Mouse (Mus musculus) midbrain, embryonic 15.5 days (tissue): ENCODE data around the gene Adam15. TPM values are rescaled to one million over a fixed set of nuclear protein-coding genes. Genes with fewer than 3 reads are reported as not detected.

Source experiments
- ATAC-seq: fragments of 200-750 bp; cut with Nextera tagmentation; replicated peaks from 2 replicates; pipeline ENCODE4 v1.8.0; 2017; ENCODE audit warnings: moderate TSS enrichment
- H3K27ac ChIP-seq: fragments of 300-500 bp; sonication (generic); 2 replicates; pipeline ENCODE4 v1.5.1; 2015; ENCODE audit warnings: mild to moderate bottlenecking, inconsistent platforms
- H3K27me3 ChIP-seq: fragments of 300-500 bp; sonication (generic); replicated peaks from 2 replicates; pipeline ENCODE4 v1.6.1; 2015; ENCODE audit warnings: inconsistent platforms
- H3K36me3 ChIP-seq: fragments of 300-500 bp; sonication (generic); replicated peaks from 2 replicates; pipeline ENCODE4 v1.6.1; 2015; ENCODE audit warnings: inconsistent platforms
- H3K4me1 ChIP-seq: fragments of 300-500 bp; sonication (generic); 2 replicates; pipeline ENCODE4 v1.6.1; 2015; ENCODE audit warnings: inconsistent platforms
- H3K4me2 ChIP-seq: fragments of 300-500 bp; sonication (generic); 2 replicates; pipeline ENCODE4 v1.6.1; 2015; ENCODE audit warnings: inconsistent platforms, mild to moderate bottlenecking, moderate library complexity
- H3K4me3 ChIP-seq: fragments of 300-500 bp; sonication (generic); 2 replicates; pipeline ENCODE4 v1.5.1; 2015; ENCODE audit warnings: mild to moderate bottlenecking, inconsistent platforms
- H3K9ac ChIP-seq: fragments of 300-500 bp; sonication (generic); 2 replicates; pipeline ENCODE4 v1.6.1; 2015; ENCODE audit warnings: mild to moderate bottlenecking, inconsistent platforms
- H3K9me3 ChIP-seq: fragments of 300-500 bp; sonication (generic); 2 replicates; pipeline ENCODE4 v1.6.1; 2016; ENCODE audit warnings: inconsistent platforms
- WGBS: fragments of 180-500 bp; shearing (Covaris S2); methylation state at CpG from one replicate; pipeline ENCODE4 v1.1.7; 2015; ENCODE audit warnings: mixed read lengths; 5-methylcytosine and 5-hydroxymethylcytosine counted together
- polyA plus RNA-seq: library from polyadenylated mRNA; unstranded; fragments of >200 nt; fragmentation: Nextera tagmentation; extraction: Ambion mirVana; gene quantifications from 2 replicates; pipeline ENCODE4 v1.2.1, GENCODE M21; 2015

Adam15 gene
- polyA plus RNA-seq, 1 experiment from 2014 or later: 59.5 TPM

- no peak overlapping the region for H3K9ac ChIP-seq
- no peak overlapping the region for H3K4me2 ChIP-seq
- WGBS: 86% methylated on average over 11 of the region's 11 CpGs
- no peaks in the 10 kb centered on the region for H3K36me3 ChIP-seq
- H3K4me1 ChIP-seq: peaks cover 19% of the 10 kb centered on the region
- ATAC-seq: no peak
- H3K27me3 ChIP-seq: no peaks in the 10 kb centered on the region
- no peak overlapping the region for H3K27ac ChIP-seq
- no peaks in the 10 kb centered on the region for H3K9me3 ChIP-seq
- no peak overlapping the region for H3K4me3 ChIP-seq
Measured at GRCm38 (mm10) chr3:89381233-89381632, 31.4 kb upstream of the Adam15 start.

GRCm38 (mm10) chr3:89380711-89381110 lies 30.9 kb upstream of the Adam15 start:
- Histone ChIP-seq H3K9ac (no peak overlapping the region), H3K9me3 (no peaks in the 10 kb centered on the region), H3K4me3 (no peak overlapping the region), H3K4me2 (no peak overlapping the region), H3K27ac (no peak overlapping the region), H3K4me1 (peaks cover 19% of the 10 kb centered on the region), H3K27me3 (no peaks in the 10 kb centered on the region), H3K36me3 (no peaks in the 10 kb centered on the region)
- ATAC-seq: no peak
- 97% methylated on average over 18 of the region's 18 CpGs for WGBS

GRCm38 (mm10) chr3:89380291-89380690 lies 30.5 kb upstream of the Adam15 start:
- no peak overlapping the region for H3K27ac ChIP-seq
- H3K36me3 ChIP-seq: no peaks in the 10 kb centered on the region
- H3K9me3 ChIP-seq: no peaks in the 10 kb centered on the region
- H3K4me3 ChIP-seq: no peak overlapping the region
- no peak overlapping the region for H3K4me2 ChIP-seq
- WGBS: 95% methylated on average over 14 of the region's 14 CpGs
- ATAC-seq: no peak
- no peak overlapping the region for H3K9ac ChIP-seq
- H3K27me3 ChIP-seq: no peaks in the 10 kb centered on the region
- H3K4me1 ChIP-seq: peaks cover 19% of the 10 kb centered on the region

- no peak overlapping the region for H3K9ac ChIP-seq
- H3K9me3 ChIP-seq: no peaks in the 10 kb centered on the region
- no peak overlapping the region for H3K4me3 ChIP-seq
- H3K27me3 ChIP-seq: no peaks in the 10 kb centered on the region
- no peak for ATAC-seq
- no peaks in the 10 kb centered on the region for H3K36me3 ChIP-seq
- peak overlapping the region; percentile 75; the same call in 1 of the 2 replicates for H3K4me2 ChIP-seq
- 91% methylated on average over 31 of the region's 31 CpGs for WGBS
- H3K4me1 ChIP-seq: peaks cover 14% of the 10 kb centered on the region
- H3K27ac ChIP-seq: no peak overlapping the region
Measured at GRCm38 (mm10) chr3:89379388-89380131, 29.8 kb upstream of the Adam15 start.

GRCm38 (mm10) chr3:89378394-89379067 lies 28.7 kb upstream of the Adam15 start:
- H3K27me3 ChIP-seq: no peaks in the 10 kb centered on the region
- WGBS: 3% methylated on average over 29 of the region's 29 CpGs
- H3K9ac ChIP-seq: peak overlapping the region; percentile 55
- H3K9me3 ChIP-seq: no peaks in the 10 kb centered on the region
- H3K4me1 ChIP-seq: peaks cover 14% of the 10 kb centered on the region
- peak overlapping the region; percentile 44 for H3K4me3 ChIP-seq
- peak overlapping the region; percentile 75 for H3K4me2 ChIP-seq
- peak; percentile 83 for ATAC-seq
- no peak overlapping the region for H3K27ac ChIP-seq
- no peaks in the 10 kb centered on the region for H3K36me3 ChIP-seq

GRCm38 (mm10) chr3:89377831-89378230 lies 28.0 kb upstream of the Adam15 start:
- H3K27ac ChIP-seq: no peak overlapping the region
- H3K9ac ChIP-seq: no peak overlapping the region
- H3K4me1 ChIP-seq: peaks cover 14% of the 10 kb centered on the region
- H3K4me3 ChIP-seq: no peak overlapping the region; the same call in 1 of the 2 replicates
- WGBS: 53% methylated on average over 4 of the region's 4 CpGs
- no peaks in the 10 kb centered on the region for H3K9me3 ChIP-seq
- peak; percentile 25; the same call in 1 of the 2 replicates for ATAC-seq
- no peaks in the 10 kb centered on the region for H3K27me3 ChIP-seq
- peak overlapping the region; percentile 75 for H3K4me2 ChIP-seq
- no peaks in the 10 kb centered on the region for H3K36me3 ChIP-seq

- H3K27ac ChIP-seq: no peak overlapping the region
- no peaks in the 10 kb centered on the region for H3K9me3 ChIP-seq
- ATAC-seq: no peak
- H3K36me3 ChIP-seq: no peaks in the 10 kb centered on the region
- H3K4me2 ChIP-seq: no peak overlapping the region
- no peak overlapping the region for H3K9ac ChIP-seq
- H3K27me3 ChIP-seq: no peaks in the 10 kb centered on the region
- peaks cover 7% of the 10 kb centered on the region for H3K4me1 ChIP-seq
- H3K4me3 ChIP-seq: no peak overlapping the region
- 46% methylated on average over 5 of the region's 5 CpGs for WGBS
Measured at GRCm38 (mm10) chr3:89373581-89374231, 23.9 kb upstream of the Adam15 start.

GRCm38 (mm10) chr3:89367338-89367737 lies 17.5 kb upstream of the Adam15 start:
- Histone ChIP-seq H3K36me3 (no peaks in the 10 kb centered on the region), H3K4me2 (no peak overlapping the region), H3K27me3 (no peaks in the 10 kb centered on the region), H3K9me3 (no peaks in the 10 kb centered on the region), H3K4me3 (no peak overlapping the region), H3K9ac (no peak overlapping the region), H3K27ac (no peak overlapping the region), H3K4me1 (no peaks in the 10 kb centered on the region)
- WGBS: 71% methylated on average over 11 of the region's 11 CpGs
- no peak for ATAC-seq

- ATAC-seq: no peak
- WGBS: 76% methylated on average over 20 of the region's 20 CpGs
Measured at GRCm38 (mm10) chr3:89365486-89366414, 16.0 kb upstream of the Adam15 start.

GRCm38 (mm10) chr3:89365153-89365485 lies 15.3 kb upstream of the Adam15 start, which contains the start of gene Dcst1:
Dcst1 (minus strand) TSS chr3:89365253.
- ATAC-seq: no peak
- no peak within 1 kb of the TSS for H3K4me2 ChIP-seq
- H3K4me3 ChIP-seq: no peak within 1 kb of the TSS
- H3K27ac ChIP-seq: no peak within 1 kb of the TSS
- H3K4me1 ChIP-seq: no peaks in the 10 kb centered on the region
- H3K27me3 ChIP-seq: no peaks in the 10 kb centered on the region
- no peaks in the 10 kb centered on the region for H3K36me3 ChIP-seq
- WGBS: 82% methylated on average over 11 of the region's 11 CpGs
- H3K9ac ChIP-seq: no peak within 1 kb of the TSS
- H3K9me3 ChIP-seq: no peaks in the 10 kb centered on the region

More at GRCm38 (mm10) chr3:89365486-89366414, 16.0 kb upstream of the Adam15 start:
- Histone ChIP-seq H3K4me1 (no peaks in the 10 kb centered on the region), H3K36me3 (no peaks in the 10 kb centered on the region), H3K27ac (no peak overlapping the region), H3K4me3 (no peak overlapping the region), H3K27me3 (no peaks in the 10 kb centered on the region), H3K4me2 (no peak overlapping the region), H3K9ac (no peak overlapping the region), H3K9me3 (no peaks in the 10 kb centered on the region)

- Histone ChIP-seq H3K27ac (no peak overlapping the region), H3K27me3 (no peaks in the 10 kb centered on the region), H3K4me1 (no peaks in the 10 kb centered on the region), H3K9ac (no peak overlapping the region), H3K9me3 (no peaks in the 10 kb centered on the region), H3K36me3 (no peaks in the 10 kb centered on the region), H3K4me2 (no peak overlapping the region), H3K4me3 (no peak overlapping the region)
- WGBS: 40% methylated on average over 8 of the region's 8 CpGs
- ATAC-seq: no peak
Measured at GRCm38 (mm10) chr3:89364631-89365030, 14.8 kb upstream of the Adam15 start.

GRCm38 (mm10) chr3:89361675-89362074 lies 11.9 kb upstream of the Adam15 start, which contains the start of gene Dcst2:
Dcst2 (plus strand) TSS chr3:89361975.
- 83% methylated on average over 7 of the region's 7 CpGs for WGBS
- Histone ChIP-seq H3K4me2 (no peak within 1 kb of the TSS), H3K36me3 (no peaks in the 10 kb centered on the region), H3K27ac (no peak within 1 kb of the TSS), H3K4me3 (no peak within 1 kb of the TSS), H3K27me3 (no peaks in the 10 kb centered on the region), H3K9me3 (no peaks in the 10 kb centered on the region), H3K9ac (no peak within 1 kb of the TSS), H3K4me1 (no peaks in the 10 kb centered on the region)
- no peak for ATAC-seq
